Mouse (Mus musculus) heart, adult 8-10 months (tissue): ENCODE measurements around the gene Paqr8. TPM values are rescaled to one million over a fixed set of nuclear protein-coding genes. Genes with fewer than 3 reads are reported as not detected.
"Not testable (repeated sequence)": the region's sequence is repeated elsewhere in the genome, so short reads cannot be mapped to it uniquely, and the experiment has no call there.

Source experiments
- DNase-seq: peaks from one replicate; pipeline ENCODE4 v3.0.0; 2022; ENCODE audit warnings: low spot score
- total RNA-seq, 4 experiments: library from RNA; stranded (reverse); gene quantifications; 2 replicates each; pipeline ENCODE4 v1.2.4; 2022

Paqr8 gene
- total RNA-seq, 4 experiments from 2014 or later, result 1.2 to 1.8 (median 1.5) TPM

DNA sequence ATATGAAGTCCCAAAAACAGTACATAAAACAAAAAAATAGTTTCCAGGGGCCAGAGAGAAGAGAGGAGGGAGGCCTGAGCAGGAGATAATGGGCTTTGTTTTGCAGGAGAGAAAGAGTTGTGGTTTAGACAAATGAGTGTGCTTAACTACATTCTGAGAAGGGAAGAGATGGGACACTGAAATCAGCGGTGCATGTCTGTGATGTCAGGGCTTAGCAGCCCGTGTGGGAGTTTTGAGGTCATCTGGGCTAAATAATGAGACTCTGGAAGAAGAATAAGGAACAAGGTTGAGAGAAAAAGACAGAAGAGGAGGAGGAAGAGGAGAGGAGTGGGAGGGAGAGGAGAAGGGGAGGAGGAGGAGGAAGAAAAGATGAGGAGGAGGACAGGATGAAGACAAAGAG lies 21.7 kb downstream of the Paqr8 start:
- no peak for DNase-seq

DNA sequence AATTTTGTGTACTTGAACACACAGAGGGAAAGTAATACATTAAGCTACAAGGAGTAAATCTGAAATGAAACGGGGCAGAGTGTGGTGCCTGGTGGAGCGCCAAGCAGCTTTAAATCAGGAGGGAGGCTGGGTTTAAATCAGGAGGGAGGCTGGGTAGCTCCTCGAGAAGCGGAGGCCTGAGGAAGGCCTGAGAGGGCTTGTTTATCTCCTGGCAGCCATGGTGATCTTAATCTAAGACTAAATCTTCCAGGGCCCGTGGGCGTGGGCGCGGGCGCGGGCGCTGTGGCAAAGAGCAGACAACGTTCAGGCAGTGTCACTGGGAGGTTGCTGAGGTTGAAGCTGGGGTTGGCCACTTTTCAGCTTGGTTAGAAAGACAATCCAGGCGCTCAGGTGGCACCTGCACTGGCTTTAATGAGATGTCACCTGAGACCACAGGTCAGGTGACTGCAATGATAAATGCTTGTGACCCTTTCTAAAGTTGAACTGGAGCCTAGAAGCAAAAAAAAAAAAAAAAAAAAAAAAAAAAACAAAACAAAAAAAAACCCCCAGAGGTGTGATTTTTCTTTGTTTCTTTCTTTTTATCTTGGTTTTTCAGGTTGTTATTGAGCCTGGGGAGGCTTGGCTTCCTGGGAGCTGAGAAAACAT lies 22.2 kb downstream of the Paqr8 start:
- DNase-seq, result no peak

DNA sequence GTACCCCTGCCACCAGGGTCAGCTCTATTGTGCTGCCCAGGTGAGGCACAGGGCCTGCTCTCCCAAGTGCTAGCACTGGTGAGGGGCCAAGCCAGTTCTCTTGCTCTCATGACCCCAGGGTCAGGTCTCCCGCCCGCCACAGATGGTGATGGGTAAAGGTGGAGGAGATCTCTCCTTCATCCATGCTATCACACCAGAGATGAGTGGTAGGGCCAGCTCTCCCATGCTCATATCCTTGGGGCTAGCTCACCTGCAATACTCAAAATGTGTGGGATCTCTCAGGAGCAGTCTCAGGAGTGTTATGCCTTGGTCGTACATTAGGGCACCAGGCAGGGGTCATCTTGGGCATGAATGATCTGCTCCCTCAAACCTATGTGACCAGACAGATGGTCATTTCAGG lies 24.4 kb downstream of the Paqr8 start:
- no peak for DNase-seq

DNA sequence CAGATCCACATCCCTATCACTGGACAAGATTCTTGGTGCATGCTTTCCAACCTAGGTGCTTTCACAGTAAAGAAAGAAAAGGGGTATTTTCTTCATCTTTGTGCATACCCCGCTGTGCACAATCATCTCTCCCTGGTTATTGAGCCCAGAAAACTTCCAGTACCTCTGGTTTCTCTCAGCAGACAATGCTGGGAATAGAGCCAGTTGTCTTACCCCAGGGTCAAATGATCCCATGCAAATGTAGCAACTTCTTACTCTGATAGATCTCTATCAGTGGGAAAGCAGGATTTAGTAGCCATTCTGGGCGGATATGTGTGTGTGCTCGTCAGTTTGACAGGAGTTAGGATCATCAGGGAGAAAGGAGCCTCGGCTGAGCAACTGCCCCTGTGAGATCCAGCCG lies 25.2 kb downstream of the Paqr8 start:
- DNase-seq, result no peak

DNA sequence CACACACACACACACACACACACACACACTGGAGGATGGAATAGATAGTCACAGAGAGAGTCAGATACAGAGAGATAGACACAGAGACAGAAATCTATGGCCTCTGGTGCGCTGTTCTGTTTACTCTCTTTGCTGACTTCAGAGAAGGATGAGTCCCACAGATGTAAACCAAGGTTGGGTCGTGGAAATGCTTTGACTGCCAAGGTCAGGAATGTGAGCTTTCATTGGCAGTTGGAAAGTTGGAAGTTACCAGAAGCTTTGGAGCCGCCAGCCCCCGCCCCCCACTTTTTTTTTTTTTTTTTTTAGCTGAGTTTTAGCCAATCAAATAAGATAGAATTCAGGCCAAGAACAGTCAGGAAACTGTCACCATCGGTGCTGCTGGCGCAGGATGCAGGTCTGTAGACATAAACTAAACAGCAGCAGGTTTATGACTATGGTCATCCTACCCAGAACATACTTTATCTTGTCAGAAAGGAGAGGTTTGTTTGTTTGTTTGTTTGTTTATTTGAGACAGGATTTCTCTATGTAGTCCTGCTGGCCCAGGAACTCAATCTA lies 27.2 kb downstream of the Paqr8 start:
- DNase-seq, result no peak

DNA sequence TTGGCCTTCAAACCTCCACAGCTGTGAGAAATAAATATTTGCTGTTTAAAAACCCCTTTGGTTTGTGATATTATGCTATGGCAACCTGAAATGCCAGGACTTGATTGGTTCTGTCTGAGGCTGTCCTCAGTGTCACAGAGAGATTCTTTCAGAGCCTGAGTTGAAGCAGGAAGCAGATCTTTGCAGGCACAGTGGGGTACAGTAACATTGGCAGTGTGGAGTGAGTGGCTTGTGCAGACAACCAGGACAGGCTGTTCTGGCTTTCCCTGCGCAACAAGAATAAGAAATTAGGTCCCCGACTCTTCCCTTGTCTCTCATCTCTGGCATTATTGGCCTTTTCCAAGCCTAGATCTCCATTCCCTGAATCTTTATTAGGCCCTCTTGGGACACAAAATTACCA lies 29.3 kb downstream of the Paqr8 start:
- no peak for DNase-seq

DNA sequence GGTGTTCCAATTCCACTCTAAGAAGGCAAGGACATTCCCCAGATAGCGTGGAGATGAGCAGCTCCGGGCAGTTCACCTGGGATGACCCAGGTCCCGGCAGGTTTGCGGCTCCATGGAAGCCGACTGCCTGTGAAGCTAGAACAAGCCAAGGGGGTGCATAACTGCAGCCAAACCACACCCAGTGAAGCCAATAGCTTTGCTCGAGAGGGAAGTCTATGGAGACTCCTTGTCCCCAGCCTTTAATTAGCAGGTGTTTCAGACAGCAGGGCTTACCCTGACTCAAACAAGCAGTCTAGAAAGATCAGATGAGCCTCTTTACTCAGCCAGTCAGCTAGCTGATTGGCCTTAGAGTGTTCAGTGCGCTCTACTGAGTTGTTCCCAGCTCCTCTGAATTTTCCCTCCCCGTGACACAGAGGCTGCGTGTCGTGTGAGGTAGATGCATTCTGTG lies 30.7 kb downstream of the Paqr8 start:
- no peak for DNase-seq

DNA sequence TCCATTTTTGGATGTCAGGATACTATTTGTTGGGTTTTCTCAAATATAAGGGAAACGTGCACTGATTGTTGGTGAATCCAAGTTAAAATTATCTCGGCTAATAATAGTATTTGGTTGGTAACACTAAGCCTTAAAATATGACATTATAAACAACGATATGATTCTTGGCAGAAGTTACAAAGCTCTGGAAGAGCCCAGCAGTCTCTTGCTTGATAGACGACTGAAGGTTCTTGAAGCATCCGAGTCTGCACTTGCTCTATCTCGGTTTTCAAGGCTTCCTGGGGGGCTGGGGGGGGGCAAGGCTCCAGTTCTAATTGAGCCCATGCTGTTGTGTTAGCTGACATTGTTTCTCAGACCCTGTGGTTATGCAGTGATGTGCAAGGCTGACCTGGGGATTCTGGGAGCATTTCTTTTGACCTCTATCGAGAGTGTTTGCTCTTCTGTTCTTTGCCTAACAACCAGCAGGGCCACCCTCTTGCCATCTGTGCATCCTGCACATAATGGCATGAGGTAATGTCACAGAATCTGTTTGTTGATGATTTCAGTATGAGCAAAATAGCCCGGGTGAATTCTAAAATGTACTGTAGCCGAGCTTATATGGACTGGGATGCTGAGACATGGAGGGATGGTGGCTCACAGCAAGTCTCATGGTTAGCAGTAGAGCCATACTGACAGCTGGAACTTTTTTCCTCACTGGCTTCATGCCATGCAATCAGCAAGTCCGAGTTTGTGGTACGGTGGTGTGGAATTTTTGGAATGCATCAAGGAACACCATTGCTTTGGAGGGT lies 32.4 kb downstream of the Paqr8 start:
- DNase-seq, result no peak

DNA sequence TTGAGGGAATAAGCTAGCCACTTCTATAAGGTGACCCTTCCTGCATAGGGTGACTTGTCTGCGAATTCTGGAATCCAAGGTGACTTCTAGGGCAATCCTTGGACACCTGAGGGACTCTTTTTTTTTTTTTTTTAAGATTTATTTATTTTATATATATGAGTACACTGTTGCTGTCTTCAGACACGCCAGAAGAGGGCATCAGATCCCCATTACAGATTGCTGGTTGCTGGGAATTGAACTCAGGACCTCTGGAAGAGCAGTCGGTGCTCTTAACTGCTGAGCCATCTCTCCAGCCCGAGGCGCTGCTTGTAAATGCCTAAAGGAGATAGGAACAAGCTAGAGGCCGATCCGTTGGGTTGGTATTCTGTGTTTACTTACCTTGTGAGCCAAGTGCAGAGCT lies 34.9 kb downstream of the Paqr8 start:
- DNase-seq, result not testable (repeated sequence)

DNA sequence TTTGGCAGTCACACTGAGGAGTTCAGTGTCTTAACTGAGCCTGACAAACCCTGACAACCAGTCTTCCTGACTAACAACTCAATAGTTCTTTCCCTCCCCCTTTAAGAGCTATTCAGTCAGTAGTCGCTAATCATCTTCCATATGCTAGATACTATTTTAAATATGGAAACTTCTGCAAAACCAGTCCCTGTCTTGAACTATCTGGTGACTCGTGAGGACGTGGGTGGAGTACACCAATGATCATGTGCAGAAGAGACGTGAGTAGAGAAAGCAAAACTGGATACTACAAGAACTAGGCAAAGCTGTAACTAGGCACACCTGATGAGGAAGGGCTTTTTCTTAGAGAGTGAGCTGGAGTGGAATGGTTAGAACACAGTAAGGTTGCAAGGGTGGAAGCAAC lies 35.5 kb downstream of the Paqr8 start:
- no peak for DNase-seq

DNA sequence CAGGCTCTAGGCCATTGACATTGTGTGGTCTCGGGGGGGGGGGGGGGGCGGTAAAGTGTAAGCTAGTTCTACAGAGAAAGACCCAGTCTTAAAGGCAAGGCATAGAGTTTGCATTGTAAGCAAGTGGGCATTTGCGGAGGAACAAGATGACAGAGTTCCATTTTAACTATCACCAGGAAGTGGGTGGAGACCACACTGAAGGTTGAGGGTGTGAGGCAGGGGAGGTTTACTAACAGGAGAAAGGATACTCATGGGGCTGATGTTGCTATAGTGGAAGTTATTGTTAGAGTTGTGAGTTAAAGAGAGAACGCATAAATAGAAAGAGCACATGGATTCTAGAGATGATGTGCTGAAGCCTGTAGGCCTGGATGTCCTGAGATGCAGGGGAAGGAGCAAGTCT lies 36.0 kb downstream of the Paqr8 start:
- no peak for DNase-seq

DNA sequence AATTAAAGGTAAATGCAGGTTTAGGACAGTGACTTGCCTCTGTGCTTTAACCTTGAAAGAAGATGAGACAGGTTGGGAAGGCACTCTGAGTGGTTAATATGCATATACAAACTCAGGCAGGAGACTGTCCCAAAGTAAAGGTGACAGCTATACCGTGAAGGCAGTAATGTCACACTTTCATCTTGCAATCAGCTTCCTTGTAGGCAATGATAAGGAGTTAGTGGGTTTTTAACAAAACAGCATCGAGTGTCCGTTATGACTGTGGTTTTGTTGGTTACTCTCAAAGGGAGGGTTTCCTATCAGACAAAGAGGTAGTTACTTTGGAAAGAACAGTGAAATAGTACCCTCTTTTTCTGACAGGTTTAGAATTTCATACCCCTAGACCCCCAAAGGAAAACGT lies 38.1 kb downstream of the Paqr8 start:
- no peak for DNase-seq

DNA sequence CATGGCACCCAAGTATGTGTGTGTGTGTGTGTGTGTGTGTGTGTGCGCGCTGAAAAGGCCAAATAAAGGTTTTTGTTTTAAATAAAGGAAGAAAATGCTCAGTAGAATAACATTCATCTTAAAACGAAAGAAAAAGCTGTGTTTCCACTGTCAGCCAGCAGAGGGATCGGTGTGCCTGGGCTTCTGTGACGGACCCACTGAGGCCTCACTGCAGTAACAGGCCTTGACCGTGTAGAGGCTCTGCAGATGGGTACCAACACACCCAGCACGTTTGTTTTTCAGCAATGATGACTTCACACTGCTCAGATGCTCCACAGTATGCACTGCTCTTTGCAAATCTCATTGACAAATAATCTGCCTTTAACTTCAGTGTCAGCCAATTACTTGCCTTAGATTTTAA lies 43.1 kb downstream of the Paqr8 start:
- peak; percentile 45 for DNase-seq

DNA sequence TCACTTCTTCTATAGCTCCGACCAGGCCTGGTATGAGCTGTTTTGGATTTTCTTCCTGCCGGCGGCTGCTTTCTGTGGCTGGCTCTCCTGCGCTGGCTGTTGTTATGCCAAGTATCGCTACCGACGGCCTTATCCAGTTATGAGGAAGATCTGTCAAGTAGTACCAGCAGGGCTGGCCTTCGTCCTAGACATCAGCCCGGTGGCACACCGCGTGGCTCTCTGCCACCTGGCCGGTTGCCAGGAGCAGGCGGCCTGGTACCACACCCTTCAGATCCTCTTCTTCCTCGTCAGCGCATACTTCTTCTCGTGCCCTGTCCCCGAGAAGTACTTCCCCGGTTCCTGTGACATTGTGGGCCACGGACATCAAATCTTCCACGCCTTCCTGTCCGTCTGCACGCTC lies 44.7 kb downstream of the Paqr8 start:
- DNase-seq, result peak; percentile 34

DNA sequence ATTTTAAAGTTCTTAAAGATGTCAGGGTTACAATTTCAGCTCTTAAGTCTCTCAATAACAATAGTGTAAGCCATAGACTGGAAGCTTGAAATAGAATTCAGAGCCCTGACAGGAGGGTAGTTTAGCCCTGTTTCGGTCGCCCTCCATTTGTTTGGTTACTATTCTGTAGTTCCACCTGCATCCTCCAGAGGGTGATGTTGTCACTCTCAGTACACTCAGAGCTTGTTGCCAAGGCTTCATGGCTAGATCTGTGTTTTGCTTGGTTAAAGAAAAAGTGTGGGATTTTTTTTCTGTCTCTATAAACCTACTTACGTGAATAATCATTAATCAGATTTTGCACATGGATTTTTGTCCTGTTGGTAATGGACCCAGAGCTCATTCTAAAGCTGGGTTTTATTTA lies 48.6 kb downstream of the Paqr8 start:
- peak; percentile 61 for DNase-seq

DNA sequence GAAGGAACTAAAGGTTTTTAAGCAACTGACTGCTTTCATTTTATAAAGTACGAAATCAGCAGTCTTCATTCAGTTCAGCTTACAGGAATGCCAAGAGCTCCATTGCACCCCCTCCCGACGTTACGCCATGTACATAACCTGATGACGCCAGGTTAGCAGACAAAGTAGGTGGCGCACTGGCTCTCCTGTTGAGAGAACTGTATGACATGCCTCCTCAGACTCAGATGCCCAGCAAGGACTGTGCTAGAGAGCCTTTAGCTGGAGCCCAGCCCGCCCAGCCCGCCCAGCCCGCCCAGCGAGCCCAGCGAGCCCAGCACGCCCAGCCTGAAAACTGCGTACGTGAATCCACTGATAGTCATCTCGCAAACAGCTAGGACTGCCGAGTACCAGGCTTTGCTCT lies 49.7 kb downstream of the Paqr8 start:
- peak; percentile 31 for DNase-seq

DNA sequence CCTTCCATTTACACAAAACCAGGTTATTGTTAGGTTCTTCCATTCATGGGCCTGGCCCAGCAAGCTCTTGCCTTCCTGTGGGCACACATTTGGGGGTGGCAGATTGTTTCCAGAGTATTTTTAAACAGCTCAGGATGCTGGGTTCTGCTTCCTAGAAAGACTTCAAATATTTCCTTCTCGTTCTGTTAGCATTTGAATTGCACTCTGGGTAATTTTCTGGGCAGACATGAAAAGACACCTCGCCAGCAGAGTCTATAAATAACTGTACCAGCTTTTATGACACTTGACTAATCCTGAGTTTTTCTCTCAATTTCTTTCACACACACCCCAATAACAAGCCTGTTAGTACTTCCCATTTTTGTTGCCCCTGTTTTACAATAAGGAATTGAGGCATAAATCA lies 50.9 kb downstream of the Paqr8 start:
- no peak for DNase-seq

DNA sequence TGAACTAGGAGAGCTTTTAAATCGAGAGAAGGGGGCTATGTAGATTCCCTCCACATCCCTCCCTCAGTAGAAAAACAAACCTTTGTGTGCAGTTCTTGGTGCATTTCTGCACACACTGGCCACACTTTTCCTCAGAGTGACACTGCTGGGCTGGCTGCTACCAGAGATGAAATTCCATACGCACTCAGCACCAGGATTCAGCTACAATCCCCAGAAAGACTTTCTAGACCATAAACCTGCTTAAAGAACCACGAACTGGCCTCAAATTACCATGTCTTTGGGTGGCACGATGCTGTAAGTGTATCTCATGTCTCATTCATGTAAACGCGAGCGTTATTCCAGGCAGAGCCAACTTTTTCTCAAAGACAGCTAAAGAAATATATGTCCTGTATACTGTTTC lies 51.5 kb downstream of the Paqr8 start:
- no peak for DNase-seq

DNA sequence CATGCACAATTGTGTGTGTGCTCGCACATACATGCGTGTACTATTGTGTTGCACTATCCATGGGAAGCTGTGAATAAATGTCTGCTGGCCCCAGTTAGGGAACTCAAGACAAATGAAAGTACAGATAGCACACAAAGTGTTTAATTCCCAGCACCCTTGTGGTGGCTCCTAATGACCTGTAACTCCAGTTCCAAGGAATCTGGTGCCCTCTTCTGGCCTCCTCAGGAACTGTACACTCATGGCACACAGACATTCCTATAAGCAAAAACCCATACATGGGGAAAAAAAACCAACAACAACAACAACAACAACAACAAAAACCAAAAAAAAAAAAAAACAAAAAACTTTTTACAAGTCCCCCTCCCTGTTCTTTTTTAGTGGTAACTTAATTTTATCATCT lies 52.6 kb downstream of the Paqr8 start:
- DNase-seq, result no peak

DNA sequence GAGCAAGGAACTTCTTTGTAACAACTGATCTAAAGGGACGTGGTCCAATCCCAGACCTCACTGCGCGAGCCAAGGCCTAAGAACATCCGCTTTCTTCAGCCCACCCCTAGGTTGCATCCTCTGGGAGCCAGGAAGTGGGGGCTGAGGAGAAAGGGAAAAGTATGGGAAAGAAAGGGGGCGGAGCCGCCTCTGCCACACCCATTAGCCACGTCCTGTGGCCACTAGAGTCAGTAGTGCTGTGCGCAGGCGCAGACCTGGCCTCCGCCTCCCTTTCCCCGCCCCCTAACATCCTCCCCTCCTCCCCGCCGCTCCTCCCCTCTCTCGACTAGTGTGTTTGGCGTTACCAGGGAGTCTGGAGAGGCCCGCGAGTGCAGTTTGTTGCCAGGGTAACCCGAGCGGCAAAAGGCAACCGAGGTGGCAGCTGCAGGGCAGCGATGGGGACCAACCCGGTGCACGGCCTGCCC lies 60.9 kb downstream of the Paqr8 start, which contains the start of gene Efhc1:
TSS of gene Efhc1 (plus strand) at position 327 of the 464 bp plus-strand sequence.
- DNase-seq, result peak; percentile 89

DNA sequence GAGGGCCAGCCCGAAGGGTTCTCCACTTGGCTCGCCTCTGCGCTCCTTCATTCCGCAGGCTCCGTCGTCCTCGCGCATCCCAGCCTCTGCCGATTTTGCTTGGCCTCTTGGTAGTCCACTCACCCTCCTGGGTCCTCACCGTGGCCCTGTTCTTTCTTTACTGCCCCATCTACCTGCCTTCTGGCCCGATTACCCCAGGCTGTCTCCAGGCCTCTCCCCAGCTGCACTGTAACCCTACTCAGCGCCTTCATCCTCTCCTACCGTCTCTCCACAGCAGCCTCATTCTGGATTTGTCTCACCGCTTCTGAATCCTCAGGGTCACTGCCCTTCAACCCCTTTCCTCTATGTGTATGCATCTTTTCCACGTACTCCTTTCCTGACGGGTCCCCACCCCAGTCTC lies 61.4 kb downstream of the Paqr8 start:
- DNase-seq, result no peak

DNA sequence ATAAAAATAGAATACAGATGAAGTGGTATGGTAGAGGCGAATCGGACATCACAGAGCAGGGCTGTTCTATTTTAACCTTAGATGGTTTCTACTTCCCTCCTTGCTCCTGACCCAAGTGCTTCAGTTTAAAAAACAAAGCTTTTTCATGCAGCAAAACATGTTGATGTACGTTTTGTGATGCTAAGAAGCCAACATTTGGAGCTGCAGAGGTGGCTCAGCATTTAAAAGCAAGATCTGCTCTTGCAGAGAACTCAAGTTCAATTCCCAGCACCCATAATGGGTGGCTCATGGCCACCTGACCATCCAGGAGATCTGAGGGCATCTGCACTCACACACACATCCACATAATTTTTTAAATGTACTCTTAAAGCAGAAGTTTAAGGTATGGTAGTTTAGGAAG lies 64.5 kb downstream of the Paqr8 start:
- no peak for DNase-seq

DNA sequence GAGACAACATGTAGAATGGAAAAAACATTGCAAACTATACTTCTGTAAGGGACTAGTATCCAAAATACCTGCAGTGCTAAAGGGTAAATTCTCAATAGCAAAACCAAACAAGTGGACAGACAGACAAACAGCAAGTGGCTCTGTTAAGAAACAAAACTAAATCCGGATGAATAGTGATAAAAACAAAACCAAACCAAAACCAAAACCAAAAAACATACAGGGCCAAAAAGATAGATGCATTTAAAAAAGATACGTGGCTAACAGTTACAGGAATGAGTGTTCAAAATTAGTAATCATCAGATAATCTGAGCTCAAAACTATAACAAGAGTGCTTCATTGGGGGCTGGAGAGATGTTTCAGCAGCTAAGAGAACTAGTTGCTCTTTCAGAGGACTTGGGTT lies 79.2 kb downstream of the Paqr8 start:
- DNase-seq, result no peak
